Mouse (Mus musculus): ENCODE results near the gene Depdc1b. TPM values are rescaled to one million over a fixed set of nuclear protein-coding genes. Genes with fewer than 3 reads are reported as not detected.

The Depdc1b gene
- polyA plus RNA-seq, 1 experiment = 0.82 TPM

GRCm38 (mm10) chr13:108325871-108326270, 9.7 kb downstream of the Depdc1b start:
- Histone ChIP-seq H3K4me1 (ENCODE audit: control insufficient read depth, insufficient read depth, insufficient read length, low read length) (peaks cover 4% of the 10 kb centered on the region; the same call in 1 of the 2 replicates), H3K27me3 (ENCODE audit: control insufficient read depth, insufficient read depth, low read length) (no peaks in the 10 kb centered on the region), H3K4me3 (ENCODE audit: low read depth, low read length) (no peak overlapping the region), H3K36me3 (ENCODE audit: control insufficient read depth, insufficient read depth, low read length) (peaks cover 1% of the 10 kb centered on the region; the same call in 1 of the 2 replicates), H3K27ac (ENCODE audit: insufficient read depth, low read depth, low read length) (no peak overlapping the region)
- TF ChIP-seq POLR2A (IDR thresholded peaks at IDR 0.05; ENCODE audit: low read depth, low read length) = no peak
- no peak for TF ChIP-seq CTCF (IDR thresholded peaks at IDR 0.05; ENCODE audit: extremely low read depth, insufficient read length, insufficient replicate concordance, low read depth, low read length)
- 75% methylated on average over 5 of the region's 5 CpGs for WGBS

- H3K4me1 ChIP-seq (ENCODE audit: control insufficient read depth, insufficient read depth, insufficient read length, low read length) = peaks cover 4% of the 10 kb centered on the region; the same call in 1 of the 2 replicates
- H3K27ac ChIP-seq (ENCODE audit: insufficient read depth, low read depth, low read length) = no peak overlapping the region
- no peak for TF ChIP-seq CTCF (IDR thresholded peaks at IDR 0.05; ENCODE audit: extremely low read depth, insufficient read length, insufficient replicate concordance, low read depth, low read length)
- TF ChIP-seq POLR2A (IDR thresholded peaks at IDR 0.05; ENCODE audit: low read depth, low read length) = no peak
- no peak overlapping the region for H3K4me3 ChIP-seq (ENCODE audit: low read depth, low read length)
- H3K36me3 ChIP-seq (ENCODE audit: control insufficient read depth, insufficient read depth, low read length) = peaks cover 1% of the 10 kb centered on the region; the same call in 1 of the 2 replicates
- WGBS = 78% methylated on average over 10 of the region's 10 CpGs
- H3K27me3 ChIP-seq (ENCODE audit: control insufficient read depth, insufficient read depth, low read length) = no peaks in the 10 kb centered on the region
Observed at GRCm38 (mm10) chr13:108326351-108326750, 10.2 kb downstream of the Depdc1b start.

GRCm38 (mm10) chr13:108327047-108327446, 10.9 kb downstream of the Depdc1b start:
- H3K4me1 ChIP-seq (ENCODE audit: control insufficient read depth, insufficient read depth, insufficient read length, low read length) = peaks cover 4% of the 10 kb centered on the region; the same call in 1 of the 2 replicates
- no peaks in the 10 kb centered on the region for H3K27me3 ChIP-seq (ENCODE audit: control insufficient read depth, insufficient read depth, low read length)
- TF ChIP-seq POLR2A (IDR thresholded peaks at IDR 0.05; ENCODE audit: low read depth, low read length) (no peak), CTCF (IDR thresholded peaks at IDR 0.05; ENCODE audit: extremely low read depth, insufficient read length, insufficient replicate concordance, low read depth, low read length) (no peak)
- no peak overlapping the region for H3K27ac ChIP-seq (ENCODE audit: insufficient read depth, low read depth, low read length)
- H3K4me3 ChIP-seq (ENCODE audit: low read depth, low read length) = no peak overlapping the region
- WGBS = 69% methylated on average over 7 of the region's 7 CpGs
- peaks cover 1% of the 10 kb centered on the region; the same call in 1 of the 2 replicates for H3K36me3 ChIP-seq (ENCODE audit: control insufficient read depth, insufficient read depth, low read length)

GRCm38 (mm10) chr13:108328406-108329180, 12.5 kb downstream of the Depdc1b start:
- Histone ChIP-seq H3K4me1 (ENCODE audit: control insufficient read depth, insufficient read depth, insufficient read length, low read length) (peaks cover 4% of the 10 kb centered on the region; the same call in 1 of the 2 replicates), H3K36me3 (ENCODE audit: control insufficient read depth, insufficient read depth, low read length) (peaks cover 1% of the 10 kb centered on the region; the same call in 1 of the 2 replicates), H3K27me3 (ENCODE audit: control insufficient read depth, insufficient read depth, low read length) (no peaks in the 10 kb centered on the region), H3K27ac (ENCODE audit: insufficient read depth, low read depth, low read length) (no peak overlapping the region), H3K4me3 (ENCODE audit: low read depth, low read length) (no peak overlapping the region)
- TF ChIP-seq CTCF (IDR thresholded peaks at IDR 0.05; ENCODE audit: extremely low read depth, insufficient read length, insufficient replicate concordance, low read depth, low read length) (no peak), POLR2A (IDR thresholded peaks at IDR 0.05; ENCODE audit: low read depth, low read length) (no peak)
- WGBS = 92% methylated on average over 21 of the region's 21 CpGs

- no peak for TF ChIP-seq POLR2A (IDR thresholded peaks at IDR 0.05; ENCODE audit: low read depth, low read length)
- no peak for TF ChIP-seq CTCF (IDR thresholded peaks at IDR 0.05; ENCODE audit: extremely low read depth, insufficient read length, insufficient replicate concordance, low read depth, low read length)
- peaks cover 4% of the 10 kb centered on the region; the same call in 1 of the 2 replicates for H3K4me1 ChIP-seq (ENCODE audit: control insufficient read depth, insufficient read depth, insufficient read length, low read length)
- H3K27ac ChIP-seq (ENCODE audit: insufficient read depth, low read depth, low read length) = no peak overlapping the region
- H3K36me3 ChIP-seq (ENCODE audit: control insufficient read depth, insufficient read depth, low read length) = no peaks in the 10 kb centered on the region
- no peak overlapping the region for H3K4me3 ChIP-seq (ENCODE audit: low read depth, low read length)
- H3K27me3 ChIP-seq (ENCODE audit: control insufficient read depth, insufficient read depth, low read length) = no peaks in the 10 kb centered on the region
- WGBS = 57% methylated on average over 3 of the region's 3 CpGs
Observed at GRCm38 (mm10) chr13:108329693-108330092, 13.6 kb downstream of the Depdc1b start.

GRCm38 (mm10) chr13:108335257-108336003, 19.3 kb downstream of the Depdc1b start:
- 39% methylated on average over 15 of the region's 15 CpGs for WGBS
- peaks cover 30% of the 10 kb centered on the region; the same call in 1 of the 2 replicates for H3K4me1 ChIP-seq (ENCODE audit: control insufficient read depth, insufficient read depth, insufficient read length, low read length)
- H3K36me3 ChIP-seq (ENCODE audit: control insufficient read depth, insufficient read depth, low read length) = no peaks in the 10 kb centered on the region
- no peaks in the 10 kb centered on the region for H3K27me3 ChIP-seq (ENCODE audit: control insufficient read depth, insufficient read depth, low read length)
- 0 out of 2 replicates have a peak overlapping the region, but pooled peaks have one; percentile 3 for H3K27ac ChIP-seq (ENCODE audit: insufficient read depth, low read depth, low read length)
- TF ChIP-seq POLR2A (IDR thresholded peaks at IDR 0.05; ENCODE audit: low read depth, low read length) (no peak), CTCF (IDR thresholded peaks at IDR 0.05; ENCODE audit: extremely low read depth, insufficient read length, insufficient replicate concordance, low read depth, low read length) (no peak)
- no peak overlapping the region for H3K4me3 ChIP-seq (ENCODE audit: low read depth, low read length)

GRCm38 (mm10) chr13:108336192-108336591, 20.1 kb downstream of the Depdc1b start:
- H3K27ac ChIP-seq (ENCODE audit: insufficient read depth, low read depth, low read length) = no peak overlapping the region
- 92% methylated on average over 11 of the region's 11 CpGs for WGBS

More at GRCm38 (mm10) chr13:108336192-108336591, 20.1 kb downstream of the Depdc1b start:
- Histone ChIP-seq H3K4me1 (ENCODE audit: control insufficient read depth, insufficient read depth, insufficient read length, low read length) (peaks cover 36% of the 10 kb centered on the region; the same call in 1 of the 2 replicates), H3K4me3 (ENCODE audit: low read depth, low read length) (no peak overlapping the region), H3K36me3 (ENCODE audit: control insufficient read depth, insufficient read depth, low read length) (no peaks in the 10 kb centered on the region), H3K27me3 (ENCODE audit: control insufficient read depth, insufficient read depth, low read length) (no peaks in the 10 kb centered on the region)
- no peak for TF ChIP-seq CTCF (IDR thresholded peaks at IDR 0.05; ENCODE audit: extremely low read depth, insufficient read length, insufficient replicate concordance, low read depth, low read length)
- no peak for TF ChIP-seq POLR2A (IDR thresholded peaks at IDR 0.05; ENCODE audit: low read depth, low read length)

Data from small intestine, adult 2 months (tissue).